Comparison of ENCODE assay signal across 8 mouse cellular contexts in the genomic region with DNA sequence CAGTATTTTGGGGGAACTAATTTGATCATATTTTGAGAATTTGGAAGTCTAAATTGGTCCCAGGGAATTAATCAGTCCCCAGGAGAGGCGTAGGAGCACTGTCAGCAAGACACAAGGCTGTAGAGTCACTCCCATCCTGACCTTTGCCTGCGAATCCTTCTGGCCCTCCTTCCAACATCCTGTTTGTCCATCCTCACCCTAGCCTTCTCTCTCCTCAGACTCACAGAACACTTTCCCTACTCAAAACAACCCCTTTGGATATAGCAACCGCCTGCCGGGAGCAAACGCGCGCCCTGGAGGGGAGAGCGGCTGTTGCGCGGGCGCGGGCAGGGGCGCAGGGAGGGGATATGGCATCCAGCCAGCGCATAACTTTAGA. TPM values are rescaled to one million over a fixed set of nuclear protein-coding genes. Genes with fewer than 3 reads are reported as not detected.
DNase-seq lines count a peak whose midpoint lies in the region; ATAC-seq and TF ChIP-seq lines count a peak whose summit lies in the region.

No protein-coding gene starts in this region.

- no peaks in the 10 kb centered on the region for H3K27me3 ChIP-seq in heart, postnatal 0 days (ENCODE audit: control insufficient read depth, insufficient read depth, low read length)
- no peaks in the 10 kb centered on the region for H3K27me3 ChIP-seq in midbrain, embryonic 14.5 days (ENCODE audit: control insufficient read depth, insufficient read depth, low read length)

- TF ChIP-seq EP300 in heart, postnatal 0 days (IDR thresholded peaks at IDR 0.05; ENCODE audit: low read depth) = no peak

- H3K9ac ChIP-seq in heart, postnatal 0 days (replicated peaks; ENCODE audit: low read depth, low read length) = 0 out of 2 replicates have a peak overlapping the region, but pooled peaks have one; percentile 17
- H3K9ac ChIP-seq in midbrain, embryonic 14.5 days (replicated peaks; ENCODE audit: low read length) = no peak overlapping the region

- TF ChIP-seq CTCF in heart, postnatal 0 days (IDR thresholded peaks at IDR 0.05; ENCODE audit: low read depth) = no peak

- H3K4me2 ChIP-seq in heart, postnatal 0 days (ENCODE audit: low read depth, low read length) = peak overlapping the region; percentile 69
- peak overlapping the region; percentile 42 for H3K4me2 ChIP-seq in midbrain, embryonic 14.5 days (ENCODE audit: low read length)

- peak; percentile 19 for DNase-seq in adrenal gland, postnatal 25 days
- DNase-seq in adrenal gland, adult 18-20 months (ENCODE audit: low spot score in 2 of 2) = no peak
- peak; percentile 41 to 60 for DNase-seq in right cerebral cortex, postnatal 10 days (ENCODE audit: low spot score in 2 of 2)
- no peak for DNase-seq in right cerebral cortex, postnatal 36 days (ENCODE audit: low spot score in 2 of 2)
- DNase-seq in heart, postnatal 0 days (ENCODE audit: low spot score) = no peak
- peak; percentile 13 to 16 for DNase-seq in layer of hippocampus, postnatal 14 days (ENCODE audit: low spot score in 2 of 2)
- DNase-seq in midbrain, embryonic 14.5 days = peak; percentile 33
- DNase-seq in adipocyte (ENCODE audit: low spot score) = no peak

- WGBS in heart, postnatal 0 days = 14% methylated on average over 14 of the region's 14 CpGs
- 22% methylated on average over 14 of the region's 14 CpGs for WGBS in midbrain, embryonic 14.5 days

- H3K36me3 ChIP-seq in heart, postnatal 0 days (replicated peaks; ENCODE audit: control insufficient read depth, insufficient read depth, low read length) = no peaks in the 10 kb centered on the region
- no peaks in the 10 kb centered on the region for H3K36me3 ChIP-seq in midbrain, embryonic 14.5 days (ENCODE audit: control insufficient read depth, insufficient read depth, low read length)

- peak overlapping the region; percentile 39 for H3K4me3 ChIP-seq in heart, postnatal 0 days (ENCODE audit: low read depth, low read length)
- no peak overlapping the region for H3K4me3 ChIP-seq in midbrain, embryonic 14.5 days (replicated peaks; ENCODE audit: low read depth, low read length)

- no peaks in the 10 kb centered on the region for H3K4me1 ChIP-seq in heart, postnatal 0 days (ENCODE audit: control insufficient read depth, insufficient read depth)
- 0 out of 2 replicates have a peak, but pooled peaks cover 3% of the 10 kb centered on the region for H3K4me1 ChIP-seq in midbrain, embryonic 14.5 days (ENCODE audit: control insufficient read depth, insufficient read depth, low read length)

- H3K9me3 ChIP-seq in heart, postnatal 0 days (replicated peaks; ENCODE audit: control insufficient read depth, low read length) = no peaks in the 10 kb centered on the region
- H3K9me3 ChIP-seq in midbrain, embryonic 14.5 days (ENCODE audit: control insufficient read depth, low read length) = no peaks in the 10 kb centered on the region

- no peak overlapping the region for H3K27ac ChIP-seq in heart, postnatal 0 days (ENCODE audit: low read depth)
- no peak overlapping the region for H3K27ac ChIP-seq in midbrain, embryonic 14.5 days (replicated peaks; ENCODE audit: low read depth, low read length)

- no peak for ATAC-seq in heart, postnatal 0 days (ENCODE audit: insufficient read depth, low read depth)
- no peak for ATAC-seq in midbrain, embryonic 14.5 days (ENCODE audit: low FRiP score, low TSS enrichment)

RNA-seq across cellular contexts. Expression of a gene that starts 31.7 kb away (rescaled TPM):
- 73.9 and 76.6 TPM in 2 replicates for total RNA-seq in adrenal gland, postnatal 25 days (2021)
- total RNA-seq in adrenal gland, adult 18-20 months (2021) = 10 to 100 TPM; 49.5 to 68.4 TPM
- total RNA-seq in heart, postnatal 0 days (2014; rRNA removed; ENCODE audit: low replicate concordance) = 0.34 and 1.3 TPM in 2 replicates
- polyA plus RNA-seq in heart, postnatal 0 days (2015; fragmentation: Nextera tagmentation; extraction: Ambion mirVana) = 0.67 and 1.0 TPM in 2 replicates
- 1 to 10 TPM in 1 of 2 experiments, under 1 TPM in 1; 0.53 to 1.6 TPM for total RNA-seq in layer of hippocampus, postnatal 14 days (2021)
- 0.37 and 0.42 TPM in 2 replicates for polyA plus RNA-seq in midbrain, embryonic 14.5 days (2014; fragmentation: Nextera tagmentation; extraction: Ambion mirVana)

RNA-seq across cellular contexts. Expression of a gene that starts 53.7 kb away (rescaled TPM):
- 3.5 and 6.7 TPM in 2 replicates for total RNA-seq in adrenal gland, postnatal 25 days (2021)
- 1 to 10 TPM; 5.5 to 5.9 TPM for total RNA-seq in adrenal gland, adult 18-20 months (2021)
- total RNA-seq in heart, postnatal 0 days (2014; rRNA removed; ENCODE audit: low replicate concordance) = 1.5 and 10.4 TPM in 2 replicates
- polyA plus RNA-seq in heart, postnatal 0 days (2015; fragmentation: Nextera tagmentation; extraction: Ambion mirVana) = 9.1 and 10.6 TPM in 2 replicates
- total RNA-seq in layer of hippocampus, postnatal 14 days (2021) = 10 to 100 TPM; 20.8 to 21.9 TPM
- polyA plus RNA-seq in midbrain, embryonic 14.5 days (2014; fragmentation: Nextera tagmentation; extraction: Ambion mirVana) = 15.8 and 16.2 TPM in 2 replicates

Comparison
In these comparisons a context has a peak if more than half of its experiments do, and no peak if none do; other contexts are left out.
1. DNase-seq: peak in adrenal gland, postnatal 25 days (single experiment), right cerebral cortex, postnatal 10 days (2 of 2), layer of hippocampus, postnatal 14 days (2 of 2) and midbrain, embryonic 14.5 days (single experiment); none in adrenal gland, adult 18-20 months (0 of 2), right cerebral cortex, postnatal 36 days (0 of 2), heart, postnatal 0 days (single experiment) and adipocyte (single experiment).
2. RNA of a gene that starts 31.7 kb away (total RNA-seq): 73.9 to 76.6 TPM in adrenal gland, postnatal 25 days and 49.5 to 68.4 TPM in adrenal gland, adult 18-20 months; 0.53 to 1.6 TPM in layer of hippocampus, postnatal 14 days and 0.34 to 1.3 TPM in heart, postnatal 0 days; every median in the first group is over 10 times any median in the second.